Mouse (Mus musculus) limb, embryonic 12.5 days (tissue): Measurements from ENCODE around the gene Mrpl4. TPM values are rescaled to one million over a fixed set of nuclear protein-coding genes. Genes with fewer than 3 reads are reported as not detected.

ENCODE experiments used
- ATAC-seq: fragments of 200-750 bp; cut with Nextera tagmentation; 2 replicates; pipeline ENCODE4 v1.8.0; 2017; ENCODE audit warnings: low read depth, moderate TSS enrichment; ENCODE audit not compliant: insufficient number of reproducible peaks, insufficient read depth, low FRiP score, low TSS enrichment
- H3K27ac ChIP-seq: fragments of 300-500 bp; sonication (generic); 2 replicates; pipeline ENCODE4 v1.5.1; 2016; ENCODE audit warnings: mild to moderate bottlenecking, moderate library complexity
- H3K27me3 ChIP-seq: fragments of 300-500 bp; sonication (generic); 2 replicates; pipeline ENCODE4 v1.6.1; 2016; ENCODE audit warnings: mild to moderate bottlenecking, moderate library complexity
- H3K36me3 ChIP-seq: fragments of 300-500 bp; sonication (generic); 2 replicates; pipeline ENCODE4 v1.6.1; 2016; ENCODE audit warnings: mild to moderate bottlenecking, moderate library complexity
- H3K4me1 ChIP-seq: fragments of 300-500 bp; sonication (generic); replicated peaks from 2 replicates; pipeline ENCODE4 v1.6.1; 2016
- H3K4me2 ChIP-seq: fragments of 300-500 bp; sonication (generic); 2 replicates; pipeline ENCODE4 v1.6.1; 2016; ENCODE audit warnings: mild to moderate bottlenecking, moderate library complexity
- H3K4me3 ChIP-seq: fragments of 300-500 bp; sonication (generic); replicated peaks from 2 replicates; pipeline ENCODE4 v1.5.1; 2016; ENCODE audit warnings: mild to moderate bottlenecking
- H3K9ac ChIP-seq: fragments of 300-500 bp; sonication (generic); replicated peaks from 2 replicates; pipeline ENCODE4 v1.6.1; 2016; ENCODE audit warnings: mild to moderate bottlenecking, moderate library complexity
- H3K9me3 ChIP-seq: fragments of 300-500 bp; sonication (generic); 2 replicates; pipeline ENCODE4 v1.6.1; 2016; ENCODE audit warnings: mild to moderate bottlenecking, moderate library complexity
- WGBS: fragments of 180-500 bp; shearing (Covaris S2); methylation state at CpG from one replicate; pipeline ENCODE4 v1.1.7; 2016; 5-methylcytosine and 5-hydroxymethylcytosine counted together
- polyA plus RNA-seq: library from polyadenylated mRNA; unstranded; fragments of >200 nt; fragmentation: Nextera tagmentation; extraction: Ambion mirVana; gene quantifications from 2 replicates; pipeline ENCODE4 v1.2.1, GENCODE M21; 2016

Mrpl4 gene
- polyA plus RNA-seq, 1 experiment from 2014 or later, result 135 TPM

GRCm38 (mm10) chr9:20973682-20974075 lies 28.9 kb upstream of the Mrpl4 start:
- Histone ChIP-seq H3K36me3 (peaks cover 16% of the 10 kb centered on the region), H3K9me3 (no peaks in the 10 kb centered on the region), H3K4me1 (peaks cover 54% of the 10 kb centered on the region), H3K27me3 (no peaks in the 10 kb centered on the region), H3K4me2 (peak overlapping the region; percentile 93), H3K9ac (peak overlapping the region; percentile 5; the same call in 1 of the 2 replicates), H3K4me3 (peak overlapping the region; percentile 85), H3K27ac (peak overlapping the region; percentile 95)
- 47% methylated on average over 4 of the region's 6 CpGs for WGBS
- ATAC-seq, result no peak

GRCm38 (mm10) chr9:20975431-20976215 lies 26.9 kb upstream of the Mrpl4 start:
- Histone ChIP-seq H3K4me1 (peaks cover 54% of the 10 kb centered on the region), H3K9me3 (no peaks in the 10 kb centered on the region), H3K4me3 (peak overlapping the region; percentile 85), H3K27me3 (no peaks in the 10 kb centered on the region), H3K27ac (peak overlapping the region; percentile 99), H3K36me3 (peaks cover 1% of the 10 kb centered on the region; the same call in 1 of the 2 replicates), H3K9ac (peak overlapping the region; percentile 91), H3K4me2 (peak overlapping the region; percentile 93)
- WGBS, result under 1% methylated on average over 45 of the region's 45 CpGs
- no peak for ATAC-seq

DNA sequence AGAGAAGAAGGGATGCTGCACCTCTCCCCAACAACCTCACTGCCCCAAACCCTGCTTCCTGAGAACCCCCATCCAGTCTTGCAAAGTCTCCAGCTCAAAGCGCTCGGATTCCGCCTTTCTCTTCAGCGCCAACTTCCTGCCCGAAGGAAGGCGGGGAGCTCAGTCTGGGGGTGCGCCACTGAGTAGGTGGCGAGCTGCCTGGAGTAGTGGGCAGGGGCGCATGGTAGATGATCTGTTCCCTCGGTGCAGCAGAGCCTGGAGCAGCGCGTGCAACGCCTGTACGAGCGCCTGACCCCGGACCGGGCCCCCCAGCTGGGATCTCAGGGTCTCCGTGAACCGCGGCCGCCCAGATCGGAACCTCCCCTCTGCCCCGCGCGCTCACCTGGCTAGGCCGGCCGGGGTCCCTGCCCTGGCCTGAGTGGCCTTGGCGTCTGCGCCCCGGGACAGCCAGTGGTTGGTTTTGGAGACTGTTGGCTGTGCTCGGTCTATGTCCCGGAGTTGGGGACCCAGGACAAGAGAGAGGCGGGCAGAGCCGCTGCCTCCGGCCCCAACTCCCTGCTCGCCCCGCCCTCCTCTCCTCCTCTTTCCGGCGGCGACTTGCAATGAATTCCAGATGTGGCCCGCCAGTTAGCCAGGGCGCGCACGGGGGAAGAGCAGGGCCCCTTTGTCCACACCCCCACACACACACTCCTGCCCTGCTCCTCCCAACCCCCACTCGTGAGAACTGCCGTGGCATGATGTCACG lies 26.1 kb upstream of the Mrpl4 start, which contains the start of gene S1pr2:
TSS of gene S1pr2 (minus strand) at position 566 of the 745 bp plus-strand sequence.
- peaks cover 47% of the 10 kb centered on the region for H3K4me1 ChIP-seq
- ATAC-seq, result peak; percentile 82

DNA sequence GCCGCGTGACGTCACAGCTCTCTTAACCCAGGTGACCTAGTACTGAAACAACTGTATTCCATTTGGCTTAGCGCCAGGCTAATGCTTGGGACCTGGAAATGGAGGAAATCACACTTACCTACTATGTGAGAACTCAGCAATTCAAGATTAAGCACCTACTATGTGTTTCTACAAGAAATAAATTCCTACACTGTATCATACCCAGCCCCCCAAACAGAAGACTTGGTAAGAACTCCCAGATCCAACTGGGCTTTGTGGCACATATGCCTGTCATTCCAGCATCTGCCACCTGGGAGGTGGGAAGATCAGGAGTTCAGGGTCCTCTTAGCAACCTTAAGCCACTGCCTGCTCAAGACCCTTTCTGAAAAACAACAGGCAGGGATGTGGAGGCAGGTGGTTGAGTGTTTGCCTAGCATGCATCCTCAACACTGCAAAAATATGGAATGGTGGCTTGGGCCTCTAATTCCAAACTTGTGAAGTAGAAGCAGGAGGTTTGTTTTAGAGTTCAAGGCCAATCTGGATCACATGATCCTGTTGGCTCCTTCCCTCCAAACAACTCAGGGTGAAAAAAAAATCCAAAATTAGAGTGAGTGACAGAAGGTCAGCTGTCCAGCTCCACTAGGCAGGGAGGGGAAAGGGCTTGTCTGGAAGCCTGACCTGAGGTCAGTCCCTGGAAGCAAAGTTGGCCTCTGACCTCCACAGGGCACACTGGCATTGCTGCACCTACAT lies 25.4 kb upstream of the Mrpl4 start:
- H3K36me3 ChIP-seq, result no peaks in the 10 kb centered on the region
- H3K27me3 ChIP-seq, result no peaks in the 10 kb centered on the region
- no peak for ATAC-seq
- peak overlapping the region; percentile 85 for H3K4me3 ChIP-seq
- peak overlapping the region; percentile 99 for H3K27ac ChIP-seq
- H3K9me3 ChIP-seq, result no peaks in the 10 kb centered on the region
- H3K9ac ChIP-seq, result peak overlapping the region; percentile 91; the same call in 1 of the 2 replicates
- peaks cover 40% of the 10 kb centered on the region for H3K4me1 ChIP-seq
- peak overlapping the region; percentile 93 for H3K4me2 ChIP-seq
- WGBS, result 2% methylated on average over 4 of the region's 4 CpGs

More for the DNA sequence above, 26.1 kb upstream of the Mrpl4 start, which contains the start of gene S1pr2:
- Histone ChIP-seq H3K4me3 (peak within 1 kb of the TSS; percentile 85), H3K36me3 (no peaks in the 10 kb centered on the region), H3K9ac (peak within 1 kb of the TSS; percentile 91), H3K27me3 (no peaks in the 10 kb centered on the region), H3K4me2 (peak within 1 kb of the TSS; percentile 93), H3K27ac (peak within 1 kb of the TSS; percentile 99), H3K9me3 (no peaks in the 10 kb centered on the region)
- under 1% methylated on average over 45 of the region's 47 CpGs for WGBS

GRCm38 (mm10) chr9:20978409-20979095 lies 24.0 kb upstream of the Mrpl4 start:
- 0 out of 2 replicates have a peak overlapping the region, but pooled peaks have one; percentile 0 for H3K4me3 ChIP-seq
- H3K9ac ChIP-seq, result no peak overlapping the region
- WGBS, result 60% methylated on average over 10 of the region's 10 CpGs
- H3K4me2 ChIP-seq, result no peak overlapping the region
- H3K4me1 ChIP-seq, result peaks cover 33% of the 10 kb centered on the region
- no peaks in the 10 kb centered on the region for H3K36me3 ChIP-seq
- no peaks in the 10 kb centered on the region for H3K27me3 ChIP-seq
- 0 out of 2 replicates have a peak overlapping the region, but pooled peaks have one; percentile 18 for H3K27ac ChIP-seq
- no peak for ATAC-seq
- H3K9me3 ChIP-seq, result no peaks in the 10 kb centered on the region

- Histone ChIP-seq H3K4me1 (peaks cover 26% of the 10 kb centered on the region), H3K27ac (0 out of 2 replicates have a peak overlapping the region, but pooled peaks have one; percentile 18), H3K4me2 (no peak overlapping the region), H3K27me3 (no peaks in the 10 kb centered on the region), H3K9me3 (no peaks in the 10 kb centered on the region), H3K36me3 (no peaks in the 10 kb centered on the region), H3K4me3 (no peak overlapping the region), H3K9ac (no peak overlapping the region)
- 63% methylated on average over 5 of the region's 5 CpGs for WGBS
- ATAC-seq, result no peak
Observed at GRCm38 (mm10) chr9:20979181-20979580, 23.4 kb upstream of the Mrpl4 start.

- no peaks in the 10 kb centered on the region for H3K27me3 ChIP-seq
- H3K36me3 ChIP-seq, result no peaks in the 10 kb centered on the region
- H3K4me1 ChIP-seq, result peaks cover 20% of the 10 kb centered on the region
- WGBS, result 86% methylated on average over 7 of the region's 7 CpGs
- no peak overlapping the region for H3K4me2 ChIP-seq
- H3K27ac ChIP-seq, result no peak overlapping the region
- H3K9me3 ChIP-seq, result no peaks in the 10 kb centered on the region
- no peak overlapping the region for H3K9ac ChIP-seq
- H3K4me3 ChIP-seq, result no peak overlapping the region
- no peak for ATAC-seq
Observed at GRCm38 (mm10) chr9:20979769-20980168, 22.8 kb upstream of the Mrpl4 start.

DNA sequence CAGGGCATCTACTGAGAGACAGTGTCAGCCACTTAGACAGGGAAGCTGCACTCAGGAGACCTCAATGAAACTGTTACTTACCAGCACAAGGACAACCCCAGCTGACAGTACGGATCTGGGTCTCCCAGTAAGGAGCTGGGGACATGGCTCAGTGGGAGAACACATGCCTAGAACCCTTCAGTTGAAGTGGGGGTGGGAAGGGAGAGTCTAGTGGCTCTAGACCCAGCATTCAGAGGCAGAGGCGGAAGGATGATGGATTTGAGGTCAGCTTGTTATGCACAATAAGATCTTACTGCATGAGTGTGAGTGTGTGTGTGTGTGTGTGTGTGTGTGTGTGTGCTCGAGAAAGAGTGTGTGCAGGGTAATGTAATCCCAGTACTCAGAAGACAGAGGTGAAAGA lies 20.4 kb upstream of the Mrpl4 start:
- no peak overlapping the region for H3K27ac ChIP-seq
- H3K4me1 ChIP-seq, result peaks cover 12% of the 10 kb centered on the region
- WGBS, result 88% methylated on average over 3 of the region's 3 CpGs
- no peaks in the 10 kb centered on the region for H3K27me3 ChIP-seq
- H3K4me3 ChIP-seq, result no peak overlapping the region
- no peak overlapping the region for H3K4me2 ChIP-seq
- no peak for ATAC-seq
- no peaks in the 10 kb centered on the region for H3K9me3 ChIP-seq
- no peaks in the 10 kb centered on the region for H3K36me3 ChIP-seq
- no peak overlapping the region for H3K9ac ChIP-seq

GRCm38 (mm10) chr9:20983169-20983568 lies 19.4 kb upstream of the Mrpl4 start:
- H3K36me3 ChIP-seq, result no peaks in the 10 kb centered on the region
- no peak overlapping the region for H3K9ac ChIP-seq
- peaks cover 15% of the 10 kb centered on the region for H3K4me1 ChIP-seq
- ATAC-seq, result no peak
- H3K9me3 ChIP-seq, result no peaks in the 10 kb centered on the region
- no peaks in the 10 kb centered on the region for H3K27me3 ChIP-seq
- no peak overlapping the region for H3K4me3 ChIP-seq
- WGBS, result 68% methylated on average over 5 of the region's 5 CpGs
- H3K4me2 ChIP-seq, result no peak overlapping the region
- no peak overlapping the region for H3K27ac ChIP-seq

- H3K9ac ChIP-seq, result no peak overlapping the region
- H3K27me3 ChIP-seq, result no peaks in the 10 kb centered on the region
- H3K27ac ChIP-seq, result no peak overlapping the region
- H3K4me3 ChIP-seq, result no peak overlapping the region
- ATAC-seq, result no peak
- no peaks in the 10 kb centered on the region for H3K9me3 ChIP-seq
- WGBS, result 60% methylated on average over 15 of the region's 15 CpGs
- H3K4me1 ChIP-seq, result peaks cover 21% of the 10 kb centered on the region
- H3K4me2 ChIP-seq, result no peak overlapping the region
- no peaks in the 10 kb centered on the region for H3K36me3 ChIP-seq
Observed at GRCm38 (mm10) chr9:20986952-20987686, 15.4 kb upstream of the Mrpl4 start.
